Mouse (Mus musculus): ENCODE results near the gene Rrm2. TPM values are rescaled to one million over a fixed set of nuclear protein-coding genes. Genes with fewer than 3 reads are reported as not detected.

Rrm2 gene
- polyA plus RNA-seq (2017; shearing (Covaris generic)), result 10 to 100 TPM; 57.5 to 83.0 TPM

GRCm38 (mm10) chr12:24707954-24708823, at the start of gene Rrm2:
Gene Rrm2 (plus strand): TSS chr12:24708241.

GRCm38 (mm10) chr12:24681286-24682023, 26.6 kb upstream of the Rrm2 start, which contains the start of gene Cys1:
Gene Cys1 (minus strand): TSS chr12:24681813.

Other genes with a start within 250 kb of the Rrm2 start
- gene Taf1b, start 209.9 kb upstream of the Rrm2 start, polyA plus RNA-seq (2017; shearing (Covaris generic)), result 10 to 100 TPM; 62.7 to 69.5 TPM
- gene Grhl1, start 136.0 kb upstream of the Rrm2 start, polyA plus RNA-seq (2017; shearing (Covaris generic)), result 1 to 10 TPM; 5.0 to 7.9 TPM
- gene Klf11, start 57.0 kb upstream of the Rrm2 start, polyA plus RNA-seq (2017; shearing (Covaris generic)), result 10 to 100 TPM; 11.5 to 12.7 TPM
- under 1 TPM in 1 of 2 experiments, not detected in 1; 0.49 TPM for gene Cys1, start 26.4 kb upstream of the Rrm2 start, polyA plus RNA-seq (2017; shearing (Covaris generic))
- under 1 TPM in 1 of 2 experiments, not detected in 1; 0.63 TPM for gene Mboat2, start 122.6 kb downstream of the Rrm2 start, polyA plus RNA-seq (2017; shearing (Covaris generic))

Data from activated CD4-positive, CD25-positive, alpha-beta regulatory T cell (primary cell).